Mouse (Mus musculus) 3134 (cell line): ENCODE results near the gene Tmem223.

ENCODE experiments used
- DNase-seq: peaks from one replicate; pipeline ENCODE4 v3.0.0-alpha.2; 2011; ENCODE audit warnings: low spot score; ENCODE audit not compliant: insufficient read length; ENCODE audit errors: extremely low read depth

The Tmem223 gene

GRCm38 (mm10) chr19:8802130-8802821 lies 31.5 kb downstream of the Tmem223 start, which contains the start of gene Zbtb3:
Gene Zbtb3, plus strand, starts transcription at chr19:8802555.
- DNase-seq = peak; percentile 89

- DNase-seq = no peak
Observed at GRCm38 (mm10) chr19:8803204-8803780, 32.5 kb downstream of the Tmem223 start.

GRCm38 (mm10) chr19:8803879-8804660 lies 33.3 kb downstream of the Tmem223 start:
- DNase-seq = no peak

- DNase-seq = no peak
Observed at GRCm38 (mm10) chr19:8806810-8807209, 36.0 kb downstream of the Tmem223 start.

- DNase-seq = no peak
Observed at GRCm38 (mm10) chr19:8815812-8816211, 45.0 kb downstream of the Tmem223 start.

- no peak for DNase-seq
Observed at GRCm38 (mm10) chr19:8817001-8817400, 46.2 kb downstream of the Tmem223 start.

GRCm38 (mm10) chr19:8818301-8818798 lies 47.6 kb downstream of the Tmem223 start:
- no peak for DNase-seq

GRCm38 (mm10) chr19:8818801-8819595 lies 48.2 kb downstream of the Tmem223 start, which contains the start of gene Ttc9c:
Gene Ttc9c, minus strand, starts transcription at chr19:8819333.
- peak; percentile 93 for DNase-seq

- DNase-seq = peak; percentile 99
Observed at GRCm38 (mm10) chr19:8819596-8820423, 49.0 kb downstream of the Tmem223 start, which contains the start of gene Hnrnpul2. Gene Hnrnpul2, plus strand, starts transcription at chr19:8820010.

- DNase-seq = no peak
Observed at GRCm38 (mm10) chr19:8820424-8820956, 49.7 kb downstream of the Tmem223 start.

- no peak for DNase-seq
Observed at GRCm38 (mm10) chr19:8821146-8821545, 50.4 kb downstream of the Tmem223 start.
